Mouse (Mus musculus) layer of hippocampus, adult 11-12 months (tissue): ENCODE results near the gene Fbxw9.
A peak's percentile ranks its signal among the peaks of the same experiment; 100 is the strongest.
"Not testable (repeated sequence)": the region's sequence is repeated elsewhere in the genome, so short reads cannot be mapped to it uniquely, and the experiment has no call there.

Experiments
- DNase-seq: peaks from one replicate; pipeline ENCODE4 v3.0.0; 2022; ENCODE audit warnings: low spot score

The Fbxw9 gene

GRCm38 (mm10) chr8:85037366-85037680 lies 22.5 kb upstream of the Fbxw9 start:
- DNase-seq: no peak

GRCm38 (mm10) chr8:85037681-85038531 lies 21.9 kb upstream of the Fbxw9 start:
- peak; percentile 37 for DNase-seq

- no peak for DNase-seq
Measured at GRCm38 (mm10) chr8:85043619-85044018, 16.2 kb upstream of the Fbxw9 start.

- DNase-seq: no peak
Measured at GRCm38 (mm10) chr8:85057367-85057766, 2.5 kb upstream of the Fbxw9 start.

- no peak for DNase-seq
Measured at GRCm38 (mm10) chr8:85062603-85063002, 2.7 kb downstream of the Fbxw9 start.

GRCm38 (mm10) chr8:85065213-85065612 lies 5.4 kb downstream of the Fbxw9 start:
- DNase-seq: no peak

- DNase-seq: no peak
Measured at GRCm38 (mm10) chr8:85067155-85067554, 7.3 kb downstream of the Fbxw9 start.

- DNase-seq: no peak
Measured at GRCm38 (mm10) chr8:85067982-85068381, 8.1 kb downstream of the Fbxw9 start, which contains the start of gene Gm5741. TSS of gene Gm5741 (minus strand) at chr8:85067982.

GRCm38 (mm10) chr8:85071041-85071440 lies 11.2 kb downstream of the Fbxw9 start:
- no peak for DNase-seq

GRCm38 (mm10) chr8:85071514-85072281 lies 11.8 kb downstream of the Fbxw9 start, which contains the start of gene Dhps:
TSS of gene Dhps (plus strand) at chr8:85071757.
- DNase-seq: peak; percentile 93

GRCm38 (mm10) chr8:85072364-85072929 lies 12.6 kb downstream of the Fbxw9 start:
- DNase-seq: no peak

- no peak for DNase-seq
Measured at GRCm38 (mm10) chr8:85073041-85073612, 13.3 kb downstream of the Fbxw9 start.

- no peak for DNase-seq
Measured at GRCm38 (mm10) chr8:85074167-85074566, 14.3 kb downstream of the Fbxw9 start.

- no peak for DNase-seq
Measured at GRCm38 (mm10) chr8:85074617-85075016, 14.8 kb downstream of the Fbxw9 start.

- DNase-seq: no peak
Measured at GRCm38 (mm10) chr8:85076001-85076400, 16.1 kb downstream of the Fbxw9 start.

- DNase-seq: peak; percentile 87
Measured at GRCm38 (mm10) chr8:85076993-85077392, 17.1 kb downstream of the Fbxw9 start.

GRCm38 (mm10) chr8:85080214-85080531 lies 20.3 kb downstream of the Fbxw9 start:
- DNase-seq: no peak

- DNase-seq: peak; percentile 64
Measured at GRCm38 (mm10) chr8:85080532-85081215, 20.8 kb downstream of the Fbxw9 start, which contains the start of gene Wdr83os. TSS of gene Wdr83os (plus strand) at chr8:85080740.

GRCm38 (mm10) chr8:85081216-85081555 lies 21.3 kb downstream of the Fbxw9 start, which contains the start of gene Wdr83:
TSS of gene Wdr83 (minus strand) at chr8:85081306.
- no peak for DNase-seq

- DNase-seq: not testable (repeated sequence)
Measured at GRCm38 (mm10) chr8:85082169-85082568, 22.3 kb downstream of the Fbxw9 start.

- peak; percentile 91 for DNase-seq
Measured at GRCm38 (mm10) chr8:85083108-85083813, 23.4 kb downstream of the Fbxw9 start, which contains the start of gene Man2b1. TSS of gene Man2b1 (plus strand) at chr8:85083270.
